Mouse (Mus musculus) midbrain, embryonic 14.5 days (tissue): ENCODE measurements around the gene Ercc2. TPM values are rescaled to one million over a fixed set of nuclear protein-coding genes. Genes with fewer than 3 reads are reported as not detected.
A peak's percentile ranks its signal among the peaks of the same experiment; 100 is the strongest.

Experiments
- ATAC-seq: fragments of 200-750 bp; cut with Nextera tagmentation; 2 replicates; pipeline ENCODE4 v1.8.0; 2017; ENCODE audit warnings: moderate number of reproducible peaks, moderate library complexity; ENCODE audit not compliant: low FRiP score, low TSS enrichment
- DNase-seq: peaks from one replicate; pipeline ENCODE4 v3.0.0-alpha.2; 2015
- H3K27ac ChIP-seq: fragments of 300-500 bp; sonication (generic); replicated peaks from 2 replicates; pipeline ENCODE4 v1.5.1; 2014; ENCODE audit warnings: mild to moderate bottlenecking, low read depth, low read length, moderate library complexity
- H3K27me3 ChIP-seq: fragments of 300-500 bp; sonication (generic); 2 replicates; pipeline ENCODE4 v1.6.1; 2014; ENCODE audit warnings: low read length, control low read depth, mixed read lengths; ENCODE audit not compliant: control insufficient read depth, insufficient read depth
- H3K36me3 ChIP-seq: fragments of 300-500 bp; sonication (generic); 2 replicates; pipeline ENCODE4 v1.6.1; 2014; ENCODE audit warnings: low read length, control low read depth; ENCODE audit not compliant: control insufficient read depth, insufficient read depth
- H3K4me1 ChIP-seq: fragments of 300-500 bp; sonication (generic); 2 replicates; pipeline ENCODE4 v1.6.1; 2014; ENCODE audit warnings: mild to moderate bottlenecking, antibody characterized with exemption, low read length, control low read depth; ENCODE audit not compliant: control insufficient read depth, insufficient read depth
- H3K4me2 ChIP-seq: fragments of 300-500 bp; sonication (generic); 2 replicates; pipeline ENCODE4 v1.6.1; 2014; ENCODE audit warnings: mild to moderate bottlenecking, low read length, moderate library complexity
- H3K4me3 ChIP-seq: fragments of 300-500 bp; sonication (generic); replicated peaks from 2 replicates; pipeline ENCODE4 v1.5.1; 2014; ENCODE audit warnings: low read depth, low read length
- H3K9ac ChIP-seq: fragments of 300-500 bp; sonication (generic); replicated peaks from 2 replicates; pipeline ENCODE4 v1.6.1; 2014; ENCODE audit warnings: mild to moderate bottlenecking, low read length, moderate library complexity
- H3K9me3 ChIP-seq: fragments of 300-500 bp; sonication (generic); 2 replicates; pipeline ENCODE4 v1.6.1; 2016; ENCODE audit warnings: low read length, control low read depth, mixed read lengths; ENCODE audit not compliant: control insufficient read depth
- WGBS: fragments of 180-500 bp; shearing (Covaris S2); extraction: QIAGEN DNeasy Blood & Tissue Kit; methylation state at CpG from one replicate; pipeline ENCODE4 v1.1.7; 2014; 5-methylcytosine and 5-hydroxymethylcytosine counted together
- polyA plus RNA-seq: library from polyadenylated mRNA; unstranded; fragments of >200 nt; fragmentation: Nextera tagmentation; extraction: Ambion mirVana; gene quantifications from 2 replicates; pipeline ENCODE4 v1.2.1, GENCODE M21; 2014

Ercc2 gene
- polyA plus RNA-seq, 1 experiment from 2014 or later = 21.6 TPM

GRCm38 (mm10) chr7:19426349-19426748 is 44.5 kb downstream of the Ercc2 start:
- Histone ChIP-seq H3K4me3 (no peak overlapping the region), H3K4me1 (no peaks in the 10 kb centered on the region), H3K27ac (no peak overlapping the region), H3K9ac (no peak overlapping the region), H3K36me3 (peaks cover 68% of the 10 kb centered on the region), H3K27me3 (0 out of 2 replicates have a peak, but pooled peaks cover 4% of the 10 kb centered on the region), H3K4me2 (no peak overlapping the region), H3K9me3 (no peaks in the 10 kb centered on the region)
- ATAC-seq (no peak), DNase-seq (no peak)
- WGBS = 67% methylated on average over 6 of the region's 6 CpGs

GRCm38 (mm10) chr7:19426888-19427287 is 45.1 kb downstream of the Ercc2 start:
- no peak for ATAC-seq
- Histone ChIP-seq H3K9ac (no peak overlapping the region), H3K4me2 (no peak overlapping the region), H3K27me3 (0 out of 2 replicates have a peak, but pooled peaks cover 4% of the 10 kb centered on the region), H3K27ac (no peak overlapping the region), H3K4me1 (no peaks in the 10 kb centered on the region), H3K36me3 (peaks cover 74% of the 10 kb centered on the region), H3K9me3 (no peaks in the 10 kb centered on the region), H3K4me3 (no peak overlapping the region)
- DNase-seq = no peak
- WGBS = 84% methylated on average over 6 of the region's 6 CpGs

GRCm38 (mm10) chr7:19427999-19428650 is 46.3 kb downstream of the Ercc2 start:
- H3K4me2 ChIP-seq = no peak overlapping the region
- no peak for ATAC-seq
- H3K27ac ChIP-seq = no peak overlapping the region
- H3K9ac ChIP-seq = no peak overlapping the region
- H3K27me3 ChIP-seq = 0 out of 2 replicates have a peak, but pooled peaks cover 1% of the 10 kb centered on the region
- no peak overlapping the region for H3K4me3 ChIP-seq
- no peaks in the 10 kb centered on the region for H3K9me3 ChIP-seq
- DNase-seq = no peak
- WGBS = 61% methylated on average over 15 of the region's 15 CpGs
- peaks cover 86% of the 10 kb centered on the region for H3K36me3 ChIP-seq
- no peaks in the 10 kb centered on the region for H3K4me1 ChIP-seq

- 68% methylated on average over 8 of the region's 8 CpGs for WGBS
- peak; percentile 54 for DNase-seq
- Histone ChIP-seq H3K4me2 (no peak overlapping the region), H3K9me3 (no peaks in the 10 kb centered on the region), H3K4me3 (no peak overlapping the region), H3K36me3 (peaks cover 100% of the 10 kb centered on the region), H3K9ac (no peak overlapping the region), H3K27ac (no peak overlapping the region), H3K27me3 (no peaks in the 10 kb centered on the region), H3K4me1 (no peaks in the 10 kb centered on the region)
- no peak for ATAC-seq
These were observed 47.9 kb downstream of the Ercc2 start for GRCm38 (mm10) chr7:19429726-19430125.

GRCm38 (mm10) chr7:19430402-19430801 is 48.6 kb downstream of the Ercc2 start:
- Histone ChIP-seq H3K27me3 (no peaks in the 10 kb centered on the region), H3K9me3 (no peaks in the 10 kb centered on the region), H3K9ac (no peak overlapping the region), H3K4me1 (no peaks in the 10 kb centered on the region), H3K4me2 (no peak overlapping the region), H3K27ac (no peak overlapping the region), H3K4me3 (no peak overlapping the region), H3K36me3 (peaks cover 100% of the 10 kb centered on the region)
- ATAC-seq (no peak), DNase-seq (no peak)
- WGBS = 90% methylated on average over 6 of the region's 6 CpGs

- Histone ChIP-seq H3K9me3 (no peaks in the 10 kb centered on the region), H3K4me3 (no peak overlapping the region), H3K9ac (no peak overlapping the region), H3K36me3 (peaks cover 100% of the 10 kb centered on the region), H3K27ac (no peak overlapping the region), H3K4me1 (no peaks in the 10 kb centered on the region), H3K27me3 (no peaks in the 10 kb centered on the region), H3K4me2 (no peak overlapping the region)
- WGBS = 97% methylated on average over 2 of the region's 2 CpGs
- ATAC-seq (no peak), DNase-seq (no peak)
These were observed 50.7 kb downstream of the Ercc2 start for GRCm38 (mm10) chr7:19432475-19432874.

- Histone ChIP-seq H3K36me3 (peaks cover 86% of the 10 kb centered on the region), H3K9me3 (no peaks in the 10 kb centered on the region), H3K4me3 (no peak overlapping the region), H3K27ac (no peak overlapping the region), H3K27me3 (no peaks in the 10 kb centered on the region), H3K4me2 (no peak overlapping the region), H3K9ac (no peak overlapping the region), H3K4me1 (no peaks in the 10 kb centered on the region)
- ATAC-seq (no peak), DNase-seq (no peak)
- 97% methylated on average over 2 of the region's 2 CpGs for WGBS
These were observed 54.5 kb downstream of the Ercc2 start for GRCm38 (mm10) chr7:19436276-19436675.

- DNase-seq = no peak
- Histone ChIP-seq H3K4me1 (no peaks in the 10 kb centered on the region), H3K4me2 (no peak overlapping the region), H3K27ac (no peak overlapping the region), H3K4me3 (no peak overlapping the region), H3K9me3 (no peaks in the 10 kb centered on the region), H3K9ac (no peak overlapping the region), H3K27me3 (no peaks in the 10 kb centered on the region), H3K36me3 (peaks cover 86% of the 10 kb centered on the region)
- 89% methylated on average over 9 of the region's 9 CpGs for WGBS
- ATAC-seq = no peak
These were observed 55.2 kb downstream of the Ercc2 start for GRCm38 (mm10) chr7:19437048-19437447.

GRCm38 (mm10) chr7:19441448-19442091 is 59.8 kb downstream of the Ercc2 start:
- 88% methylated on average over 9 of the region's 9 CpGs for WGBS
- H3K9me3 ChIP-seq = no peaks in the 10 kb centered on the region
- ATAC-seq (no peak), DNase-seq (no peak)
- no peak overlapping the region for H3K4me3 ChIP-seq
- no peak overlapping the region for H3K4me2 ChIP-seq
- H3K9ac ChIP-seq = no peak overlapping the region
- H3K4me1 ChIP-seq = no peaks in the 10 kb centered on the region
- H3K36me3 ChIP-seq = peaks cover 76% of the 10 kb centered on the region
- no peaks in the 10 kb centered on the region for H3K27me3 ChIP-seq
- no peak overlapping the region for H3K27ac ChIP-seq
